Mouse (Mus musculus): ENCODE measurements around the gene Hoxa3. TPM values are rescaled to one million over a fixed set of nuclear protein-coding genes. Genes with fewer than 3 reads are reported as not detected.

The Hoxa3 gene
- polyA plus RNA-seq, 1 experiment from 2014 or later: 3.4 TPM

DNA sequence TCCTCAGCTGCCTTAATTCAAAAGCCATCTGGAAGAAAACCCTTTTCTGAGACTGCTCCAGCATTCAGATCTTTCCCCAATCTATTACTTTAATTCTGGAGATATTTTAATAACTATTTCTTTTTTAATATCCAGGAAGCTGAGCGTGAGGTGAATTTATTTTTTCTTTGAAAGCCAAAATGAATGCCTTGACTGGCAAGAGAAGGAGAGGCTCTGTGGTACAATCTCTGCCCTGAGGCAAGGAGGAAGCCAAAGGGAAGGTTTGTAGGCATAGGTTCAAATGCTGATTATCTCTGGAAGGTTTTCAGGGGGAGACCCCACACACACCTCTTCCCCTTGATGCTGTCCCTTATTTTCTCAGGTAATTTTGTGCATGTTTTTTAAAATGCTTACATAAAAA is 46.0 kb downstream of the Hoxa3 start:
- H3K9ac ChIP-seq (ENCODE audit: low read depth, low read length): peak overlapping the region; percentile 0; the same call in 1 of the 2 replicates
- peak overlapping the region; percentile 63 for H3K4me2 ChIP-seq (replicated peaks; ENCODE audit: low read depth)
- TF ChIP-seq CTCF (IDR thresholded peaks at IDR 0.05; ENCODE audit: low read depth): no peak
- H3K27me3 ChIP-seq (replicated peaks; ENCODE audit: control insufficient read depth, insufficient read depth, low read length): peaks cover 29% of the 10 kb centered on the region
- no peaks in the 10 kb centered on the region; the same call in 1 of the 2 replicates for H3K36me3 ChIP-seq (ENCODE audit: control insufficient read depth, insufficient read depth)
- H3K4me1 ChIP-seq (replicated peaks; ENCODE audit: control insufficient read depth, insufficient read depth, low read length): no peaks in the 10 kb centered on the region
- H3K27ac ChIP-seq (ENCODE audit: low read depth, low read length): peak overlapping the region; percentile 62
- WGBS: 65% methylated on average over 1 of the region's 1 CpGs
- no peak for ATAC-seq
- H3K9me3 ChIP-seq (ENCODE audit: control insufficient read depth): no peaks in the 10 kb centered on the region
- peak overlapping the region; percentile 47; the same call in 1 of the 2 replicates for H3K4me3 ChIP-seq (ENCODE audit: low read depth, low read length)

GRCm38 (mm10) chr6:52166431-52167077 is 46.6 kb downstream of the Hoxa3 start:
- H3K9ac ChIP-seq (ENCODE audit: low read depth, low read length): 0 out of 2 replicates have a peak overlapping the region, but pooled peaks have one; percentile 0
- no peaks in the 10 kb centered on the region for H3K9me3 ChIP-seq (ENCODE audit: control insufficient read depth)
- H3K36me3 ChIP-seq (ENCODE audit: control insufficient read depth, insufficient read depth): no peaks in the 10 kb centered on the region; the same call in 1 of the 2 replicates
- no peak for ATAC-seq
- 62% methylated on average over 4 of the region's 4 CpGs for WGBS
- TF ChIP-seq CTCF (IDR thresholded peaks at IDR 0.05; ENCODE audit: low read depth): no peak
- peak overlapping the region; percentile 47 for H3K4me3 ChIP-seq (ENCODE audit: low read depth, low read length)
- H3K4me1 ChIP-seq (replicated peaks; ENCODE audit: control insufficient read depth, insufficient read depth, low read length): no peaks in the 10 kb centered on the region
- peak overlapping the region; percentile 63 for H3K4me2 ChIP-seq (replicated peaks; ENCODE audit: low read depth)
- H3K27ac ChIP-seq (ENCODE audit: low read depth, low read length): peak overlapping the region; percentile 17; the same call in 1 of the 2 replicates
- H3K27me3 ChIP-seq (replicated peaks; ENCODE audit: control insufficient read depth, insufficient read depth, low read length): peaks cover 24% of the 10 kb centered on the region

- no peak for ATAC-seq
- Histone ChIP-seq H3K9ac (ENCODE audit: low read depth, low read length) (peak overlapping the region; percentile 71), H3K4me1 (replicated peaks; ENCODE audit: control insufficient read depth, insufficient read depth, low read length) (no peaks in the 10 kb centered on the region), H3K4me3 (ENCODE audit: low read depth, low read length) (peak overlapping the region; percentile 47), H3K27ac (ENCODE audit: low read depth, low read length) (peak overlapping the region; percentile 73), H3K36me3 (ENCODE audit: control insufficient read depth, insufficient read depth) (no peaks in the 10 kb centered on the region; the same call in 1 of the 2 replicates), H3K27me3 (replicated peaks; ENCODE audit: control insufficient read depth, insufficient read depth, low read length) (peaks cover 24% of the 10 kb centered on the region), H3K9me3 (ENCODE audit: control insufficient read depth) (no peaks in the 10 kb centered on the region), H3K4me2 (replicated peaks; ENCODE audit: low read depth) (peak overlapping the region; percentile 63)
- 44% methylated on average over 28 of the region's 28 CpGs for WGBS
- TF ChIP-seq CTCF (IDR thresholded peaks at IDR 0.05; ENCODE audit: low read depth): no peak
Measured at GRCm38 (mm10) chr6:52165441-52166370, 47.4 kb downstream of the Hoxa3 start.

DNA sequence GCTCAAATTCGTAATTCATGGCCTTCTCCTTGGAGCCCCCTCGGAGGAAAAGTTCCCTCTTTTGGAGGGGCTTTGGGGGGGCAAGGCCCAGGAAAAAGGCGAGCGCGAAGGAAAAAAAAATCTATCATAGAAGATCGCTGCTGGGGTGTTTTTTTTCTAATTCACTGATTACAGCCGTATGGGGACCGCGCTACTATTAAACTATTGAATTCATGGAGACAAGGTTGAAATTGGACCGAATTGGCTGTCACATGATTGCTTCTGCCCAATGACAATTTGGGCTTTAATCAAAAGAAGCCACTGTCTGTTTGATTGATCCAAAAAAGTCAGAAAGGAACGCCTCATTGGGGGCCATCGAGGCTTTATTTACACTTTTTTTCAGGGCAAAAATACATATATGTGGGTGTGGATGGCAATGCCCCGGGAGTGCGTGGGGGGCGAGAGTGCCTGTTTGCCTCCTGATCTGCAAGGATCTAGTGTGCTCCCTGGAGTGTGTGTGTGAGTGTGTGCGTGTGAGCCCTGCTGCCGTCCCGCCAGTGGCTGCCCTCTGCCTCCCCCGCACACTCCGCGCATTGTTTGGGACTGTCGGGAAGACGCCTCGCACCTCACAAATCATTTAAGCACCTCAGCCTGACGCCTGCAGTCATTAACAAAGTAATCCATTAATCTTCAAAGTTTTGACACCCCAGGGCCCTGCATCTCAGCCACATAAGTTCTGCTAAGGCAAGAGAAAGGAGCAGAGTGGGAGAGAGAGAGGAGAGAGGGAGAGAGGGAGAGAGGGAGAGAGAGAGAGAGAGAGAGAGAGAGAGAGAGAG is 48.3 kb downstream of the Hoxa3 start, which contains the start of gene Hoxa2:
TSS of gene Hoxa2 (minus strand) at position 206 of the 815 bp plus-strand sequence.
- peak within 1 kb of the TSS; percentile 71 for H3K9ac ChIP-seq (ENCODE audit: low read depth, low read length)
- no peaks in the 10 kb centered on the region for H3K9me3 ChIP-seq (ENCODE audit: control insufficient read depth)
- no peak for TF ChIP-seq CTCF (IDR thresholded peaks at IDR 0.05; ENCODE audit: low read depth)
- H3K36me3 ChIP-seq (ENCODE audit: control insufficient read depth, insufficient read depth): no peaks in the 10 kb centered on the region
- peak within 1 kb of the TSS; percentile 47 for H3K4me3 ChIP-seq (ENCODE audit: low read depth, low read length)
- no peaks in the 10 kb centered on the region for H3K4me1 ChIP-seq (replicated peaks; ENCODE audit: control insufficient read depth, insufficient read depth, low read length)
- H3K4me2 ChIP-seq (replicated peaks; ENCODE audit: low read depth): peak within 1 kb of the TSS; percentile 63
- WGBS: 25% methylated on average over 25 of the region's 25 CpGs
- ATAC-seq: no peak
- H3K27ac ChIP-seq (ENCODE audit: low read depth, low read length): peak within 1 kb of the TSS; percentile 73
- peaks cover 24% of the 10 kb centered on the region for H3K27me3 ChIP-seq (replicated peaks; ENCODE audit: control insufficient read depth, insufficient read depth, low read length)

GRCm38 (mm10) chr6:52164051-52164625 is 49.0 kb downstream of the Hoxa3 start:
- Histone ChIP-seq H3K27me3 (replicated peaks; ENCODE audit: control insufficient read depth, insufficient read depth, low read length) (peaks cover 24% of the 10 kb centered on the region), H3K36me3 (ENCODE audit: control insufficient read depth, insufficient read depth) (no peaks in the 10 kb centered on the region), H3K4me3 (ENCODE audit: low read depth, low read length) (peak overlapping the region; percentile 47), H3K4me1 (replicated peaks; ENCODE audit: control insufficient read depth, insufficient read depth, low read length) (no peaks in the 10 kb centered on the region), H3K4me2 (replicated peaks; ENCODE audit: low read depth) (peak overlapping the region; percentile 63), H3K27ac (ENCODE audit: low read depth, low read length) (peak overlapping the region; percentile 73), H3K9ac (ENCODE audit: low read depth, low read length) (peak overlapping the region; percentile 71), H3K9me3 (ENCODE audit: control insufficient read depth) (no peaks in the 10 kb centered on the region)
- WGBS: 8% methylated on average over 39 of the region's 39 CpGs
- ATAC-seq: no peak
- no peak for TF ChIP-seq CTCF (IDR thresholded peaks at IDR 0.05; ENCODE audit: low read depth)
